Mouse (Mus musculus) Patski (cell line): Measurements from ENCODE around the gene Ston1. TPM values are rescaled to one million over a fixed set of nuclear protein-coding genes. Genes with fewer than 3 reads are reported as not detected.

Source experiments
- ATAC-seq: fragments of 100-300 bp; one replicate; pipeline ENCODE4 v1.8.0; 2021
- CTCF ChIA-PET: fragments of 350-600 bp; sonication (Branson Sonifier 250); formaldehyde crosslinking; loops from one replicate; lab custom pipeline; 2022; ENCODE audit warnings: inconsistent platforms; lab: Charles Lee
- POLR2A ChIA-PET: fragments of 350-600 bp; sonication (Branson Sonifier 250); formaldehyde crosslinking; loops from one replicate; lab custom pipeline; 2022; ENCODE audit warnings: antibody characterized with exemption, inconsistent platforms; lab: Charles Lee
- DNase-seq: peaks from one replicate; pipeline ENCODE4 v3.0.0-alpha.2; 2011; ENCODE audit warnings: low read depth, low spot score
- H3K27me3 ChIP-seq: fragments of 371-371 bp; one replicate; pipeline ENCODE4 v1.5.1; 2021
- CTCF ChIP-seq: fragments of 100-300 bp; IDR thresholded peaks from one replicate; pipeline ENCODE4 v1.5.1; 2021
- in situ Hi-C: fragments of 300-500 bp; cut with MboI; formaldehyde crosslinking; loops from 3 replicates; pipeline ENCODE4 v1.11.1; 2018; ENCODE audit warnings: low pct_unique_long_range_greater_than_20kb, mixed read lengths
- polyA plus RNA-seq: library from polyadenylated mRNA; unstranded; gene quantifications from one replicate; pipeline ENCODE4 v1.2.3, GENCODE M21; 2021

Gene Ston1
- polyA plus RNA-seq, 1 experiment from 2014 or later: 62.0 TPM

- ChIA-PET POLR2A (no interaction called here), CTCF (interaction anchor here (1.1 to 2.8 kb wide), 5 partner anchors 8 to 75 kb away, joined by 3 to 14 read pairs (median 3); no protein-coding TSS in a partner anchor)
- no peak for DNase-seq
- TF ChIP-seq CTCF: no peak
- H3K27me3 ChIP-seq: no peaks in the 10 kb centered on the region
- in situ Hi-C loops: loop anchor here (5.0 to 25.0 kb wide), 2 partner anchors 35 to 595 kb away; partner anchors contain the start of gene Ston1
- ATAC-seq: no peak
Observed at GRCm38 (mm10) chr17:88632631-88633030, 35.1 kb downstream of the Ston1 start.

DNA sequence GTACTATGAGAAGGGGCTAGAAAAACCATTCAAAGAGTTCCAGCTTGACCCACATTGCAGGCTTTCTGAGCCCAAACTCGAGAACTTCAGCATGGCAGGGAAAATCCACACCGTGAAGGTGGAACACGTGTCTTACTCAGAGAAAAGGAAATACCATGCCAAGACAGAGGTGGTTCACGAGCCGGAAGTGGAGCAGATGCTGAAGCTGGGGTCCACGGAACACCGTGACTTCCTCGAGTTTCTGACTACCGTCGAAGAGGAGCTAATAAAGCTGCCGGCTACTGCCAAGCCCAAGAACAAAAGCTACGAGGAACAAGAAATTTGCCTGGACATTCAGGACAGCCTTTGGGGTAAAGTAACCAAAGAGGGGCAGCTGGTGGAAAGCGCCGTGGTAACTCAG is 38.6 kb downstream of the Ston1 start:
- no peaks in the 10 kb centered on the region for H3K27me3 ChIP-seq
- ChIA-PET CTCF (interaction anchor here (1.3 to 1.9 kb wide), 2 partner anchors 38 to 39 kb away, joined by 3 to 7 read pairs; partner anchors contain the start of gene Ston1), POLR2A (no interaction called here)
- in situ Hi-C loops: loop anchor here (5.0 to 25.0 kb wide), 2 partner anchors 109 to 599 kb away; no protein-coding TSS in a partner anchor
- DNase-seq: no peak
- no peak for TF ChIP-seq CTCF
- ATAC-seq: no peak

- DNase-seq (no peak), ATAC-seq (no peak)
- no peak for TF ChIP-seq CTCF
- H3K27me3 ChIP-seq: no peaks in the 10 kb centered on the region
- ChIA-PET POLR2A (no interaction called here), CTCF (interaction anchor here (1.3 to 1.9 kb wide), 2 partner anchors 38 to 40 kb away, joined by 3 to 7 read pairs; partner anchors contain the start of gene Ston1)
- in situ Hi-C loops: loop anchor here (5.0 to 25.0 kb wide), 2 partner anchors 109 to 599 kb away; no protein-coding TSS in a partner anchor
Observed at GRCm38 (mm10) chr17:88636587-88636986, 39.1 kb downstream of the Ston1 start.

DNA sequence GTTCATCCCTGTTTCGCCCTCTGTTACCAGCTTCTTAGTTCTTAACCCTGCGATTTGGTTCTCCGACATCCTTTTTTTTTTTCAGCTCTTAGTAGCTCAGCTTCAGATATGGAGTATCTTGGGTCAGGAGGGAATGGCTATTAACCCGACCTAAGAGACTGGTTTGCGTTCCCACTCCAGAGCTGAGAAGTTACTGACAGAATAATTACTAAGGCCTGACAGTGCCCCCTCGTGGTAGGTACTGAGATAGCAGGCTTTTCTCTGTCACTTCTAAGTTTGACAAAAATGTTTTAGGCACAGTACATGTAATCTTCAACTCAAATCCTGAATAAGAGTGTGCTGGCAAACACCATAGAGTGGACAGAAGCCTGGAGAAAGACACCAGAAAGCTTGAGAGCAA is 43.5 kb downstream of the Ston1 start:
- TF ChIP-seq CTCF: peak; percentile 75
- ChIA-PET POLR2A (interaction anchor here (0.7 to 1.2 kb wide), 4 partner anchors 42 to 106 kb away, joined by 3 to 7 read pairs (median 3); no protein-coding TSS in a partner anchor), CTCF (interaction anchor here (0.6 to 3.5 kb wide), 18 partner anchors 8 to 386 kb away, joined by 3 to 18 read pairs (median 4); partner anchors contain the start of gene Ston1)
- in situ Hi-C loops: loop anchor here (10.0 to 25.0 kb wide), 2 partner anchors 386 to 604 kb away; no protein-coding TSS in a partner anchor
- H3K27me3 ChIP-seq: no peaks in the 10 kb centered on the region
- peak; percentile 76 for ATAC-seq
- DNase-seq: no peak

- H3K27me3 ChIP-seq: no peaks in the 10 kb centered on the region
- DNase-seq (no peak), ATAC-seq (no peak)
- CTCF ChIA-PET: interaction anchor here (1.2 to 3.5 kb wide), 13 partner anchors 8 to 387 kb away, joined by 3 to 18 read pairs (median 7); partner anchors contain the start of gene Ston1
- TF ChIP-seq CTCF: no peak
- in situ Hi-C loops: loop anchor here (10.0 to 25.0 kb wide), 2 partner anchors 387 to 605 kb away; no protein-coding TSS in a partner anchor
- POLR2A ChIA-PET: interaction anchor here (0.7 kb wide), 1 partner anchor 52 kb away, joined by 3 read pairs; no protein-coding TSS in a partner anchor
Observed at GRCm38 (mm10) chr17:88641836-88642235, 44.4 kb downstream of the Ston1 start.

GRCm38 (mm10) chr17:88644876-88645275 is 47.4 kb downstream of the Ston1 start:
- in situ Hi-C loops: loop anchor here (10.0 to 25.0 kb wide), 2 partner anchors 390 to 608 kb away; no protein-coding TSS in a partner anchor
- no peak for DNase-seq
- ATAC-seq: no peak
- ChIA-PET POLR2A (no interaction called here), CTCF (interaction anchor here (0.9 to 1.0 kb wide), 2 partner anchors 86 to 117 kb away, joined by 3 read pairs; no protein-coding TSS in a partner anchor)
- no peaks in the 10 kb centered on the region for H3K27me3 ChIP-seq
- TF ChIP-seq CTCF: no peak

DNA sequence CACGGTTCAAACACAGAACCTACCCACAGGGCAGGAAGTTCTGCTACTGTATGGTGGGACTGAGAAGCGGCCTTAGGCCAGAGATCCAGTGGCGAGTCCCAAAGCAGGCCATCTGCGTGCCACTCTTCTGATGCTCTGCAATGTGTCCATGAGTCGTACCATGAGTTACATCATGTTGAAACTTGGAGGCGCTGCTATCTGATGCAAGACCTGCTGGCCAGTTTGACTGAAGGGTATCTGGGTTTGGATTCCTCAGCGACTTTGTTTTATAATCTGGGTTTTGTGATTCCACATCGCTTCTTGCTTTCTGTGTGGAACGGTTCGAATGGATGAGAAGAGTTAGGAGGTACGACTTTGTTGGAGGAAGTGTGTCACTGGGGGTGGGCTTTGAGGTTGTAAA is 47.8 kb downstream of the Ston1 start:
- in situ Hi-C loops: loop anchor here (10.0 to 25.0 kb wide), 2 partner anchors 390 to 608 kb away; no protein-coding TSS in a partner anchor
- DNase-seq (no peak), ATAC-seq (no peak)
- H3K27me3 ChIP-seq: no peaks in the 10 kb centered on the region
- CTCF ChIA-PET: interaction anchor here (0.9 to 1.7 kb wide), 2 partner anchors 87 to 117 kb away, joined by 3 to 7 read pairs; no protein-coding TSS in a partner anchor
- POLR2A ChIA-PET: no interaction called here
- no peak for TF ChIP-seq CTCF

GRCm38 (mm10) chr17:88647149-88647548 is 49.7 kb downstream of the Ston1 start:
- POLR2A ChIA-PET: no interaction called here
- no peak for TF ChIP-seq CTCF
- DNase-seq (no peak), ATAC-seq (no peak)
- H3K27me3 ChIP-seq: peaks cover under 1% of the 10 kb centered on the region
- in situ Hi-C loops: loop anchor here (10.0 to 25.0 kb wide), 2 partner anchors 392 to 610 kb away; no protein-coding TSS in a partner anchor
- CTCF ChIA-PET: no interaction called here

- H3K27me3 ChIP-seq: peaks cover 3% of the 10 kb centered on the region
- ChIA-PET CTCF (interaction anchor here (0.7 to 1.6 kb wide), 7 partner anchors 8 to 134 kb away, joined by 3 to 8 read pairs (median 3); no protein-coding TSS in a partner anchor), POLR2A (no interaction called here)
- DNase-seq (no peak), ATAC-seq (peak; percentile 51)
- in situ Hi-C loops: loop anchor here (5.0 kb wide), 2 partner anchors 100 to 1850 kb away; no protein-coding TSS in a partner anchor
- peak; percentile 94 for TF ChIP-seq CTCF
Observed at GRCm38 (mm10) chr17:88652010-88652409, 54.5 kb downstream of the Ston1 start.

GRCm38 (mm10) chr17:88652702-88653374 is 55.4 kb downstream of the Ston1 start:
- ATAC-seq: peak; percentile 87
- peaks cover 3% of the 10 kb centered on the region for H3K27me3 ChIP-seq
- no peak for DNase-seq

More at GRCm38 (mm10) chr17:88652702-88653374, 55.4 kb downstream of the Ston1 start:
- peak; percentile 96 for TF ChIP-seq CTCF
- CTCF ChIA-PET: interaction anchor here (0.8 to 1.6 kb wide), 5 partner anchors 9 to 135 kb away, joined by 3 to 6 read pairs (median 3); no protein-coding TSS in a partner anchor
- POLR2A ChIA-PET: no interaction called here
- in situ Hi-C loops: loop anchor here (5.0 kb wide), 2 partner anchors 99 to 1849 kb away; no protein-coding TSS in a partner anchor
